Mouse (Mus musculus): ENCODE results near the gene S100a6. TPM values are rescaled to one million over a fixed set of nuclear protein-coding genes. Genes with fewer than 3 reads are reported as not detected.

S100a6 gene
- polyA plus RNA-seq, 1 experiment from 2014 or later: 5.7 TPM

DNA sequence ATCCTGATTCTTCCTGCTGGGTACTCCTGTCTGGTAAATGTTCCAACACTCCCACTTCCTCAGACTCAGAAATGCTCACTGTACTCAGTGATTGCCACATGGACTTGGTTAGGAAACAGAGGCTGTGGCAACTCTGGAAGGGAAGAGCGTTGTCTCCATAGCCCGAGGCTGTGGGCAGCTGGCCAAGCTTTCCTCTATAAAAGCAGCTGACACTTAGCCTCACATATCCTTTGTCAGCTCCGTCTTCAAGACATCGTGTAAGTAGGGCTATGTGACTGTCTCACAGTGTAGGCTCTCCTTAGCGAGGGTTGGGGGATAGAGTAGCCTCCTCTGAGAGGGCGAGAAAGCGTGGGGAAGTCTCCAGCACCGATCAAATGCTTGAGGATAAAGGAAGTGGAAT is 56.2 kb downstream of the S100a6 start, which contains the start of gene S100a8:
S100a8 (plus strand) TSS at position 133 of the 400 bp plus-strand sequence.
- WGBS (ENCODE audit: insufficient replicate concordance): 55% methylated on average over 8 of the region's 8 CpGs
- no peak within 1 kb of the TSS for H3K27ac ChIP-seq
- no peaks in the 10 kb centered on the region for H3K36me3 ChIP-seq
- H3K4me2 ChIP-seq: no peak within 1 kb of the TSS
- no peaks in the 10 kb centered on the region; the same call in 1 of the 2 replicates for H3K27me3 ChIP-seq (replicated peaks)
- no peaks in the 10 kb centered on the region for H3K4me1 ChIP-seq
- no peaks in the 10 kb centered on the region for H3K9me3 ChIP-seq (replicated peaks)
- H3K4me3 ChIP-seq: no peak within 1 kb of the TSS
- no peak within 1 kb of the TSS for H3K9ac ChIP-seq
- no peak for ATAC-seq

Other genes with a start within 250 kb of the S100a6 start
- 3.7 and 4.1 TPM in 2 replicates for gene Slc27a3, start 222.9 kb upstream of the S100a6 start, polyA plus RNA-seq (2016; fragmentation: Nextera tagmentation; extraction: Ambion mirVana)
- gene Ints3, start 179.3 kb upstream of the S100a6 start, polyA plus RNA-seq (2016; fragmentation: Nextera tagmentation; extraction: Ambion mirVana): 20.8 and 21.4 TPM in 2 replicates
- gene Npr1, start 147.0 kb upstream of the S100a6 start, polyA plus RNA-seq (2016; fragmentation: Nextera tagmentation; extraction: Ambion mirVana): 5.1 and 5.3 TPM in 2 replicates
- 100 and 103 TPM in 2 replicates for gene Ilf2, start 136.8 kb upstream of the S100a6 start, polyA plus RNA-seq (2016; fragmentation: Nextera tagmentation; extraction: Ambion mirVana)
- gene Snapin, start 121.8 kb upstream of the S100a6 start, polyA plus RNA-seq (2016; fragmentation: Nextera tagmentation; extraction: Ambion mirVana): 24.2 and 27.0 TPM in 2 replicates
- gene Chtop, start 103.4 kb upstream of the S100a6 start, polyA plus RNA-seq (2016; fragmentation: Nextera tagmentation; extraction: Ambion mirVana): 85.7 and 88.1 TPM in 2 replicates
- gene S100a1, start 98.5 kb upstream of the S100a6 start, polyA plus RNA-seq (2016; fragmentation: Nextera tagmentation; extraction: Ambion mirVana): 13.2 and 15.0 TPM in 2 replicates
- gene S100a13, start 98.4 kb upstream of the S100a6 start, polyA plus RNA-seq (2016; fragmentation: Nextera tagmentation; extraction: Ambion mirVana): 18.4 and 20.4 TPM in 2 replicates
- not detected in 2 replicates for gene S100a14, start 86.0 kb upstream of the S100a6 start, polyA plus RNA-seq (2016; fragmentation: Nextera tagmentation; extraction: Ambion mirVana)
- 32.8 TPM in 2 replicates for gene S100a16, start 75.6 kb upstream of the S100a6 start, polyA plus RNA-seq (2016; fragmentation: Nextera tagmentation; extraction: Ambion mirVana)
- gene S100a3, start 52.3 kb upstream of the S100a6 start, polyA plus RNA-seq (2016; fragmentation: Nextera tagmentation; extraction: Ambion mirVana): 0.04 TPM in 1 of 2 replicates, not detected in the other
- not detected in 2 replicates for gene S100a2, start 22.6 kb upstream of the S100a6 start, polyA plus RNA-seq (2016; fragmentation: Nextera tagmentation; extraction: Ambion mirVana)
- gene Gm42674, start 11.0 kb upstream of the S100a6 start, polyA plus RNA-seq (2016; fragmentation: Nextera tagmentation; extraction: Ambion mirVana): not detected in 2 replicates
- gene S100a4, start 9.1 kb upstream of the S100a6 start, polyA plus RNA-seq (2016; fragmentation: Nextera tagmentation; extraction: Ambion mirVana): 0.55 and 0.69 TPM in 2 replicates
- not detected in 2 replicates for gene S100a5, start 4.4 kb upstream of the S100a6 start, polyA plus RNA-seq (2016; fragmentation: Nextera tagmentation; extraction: Ambion mirVana)
- not detected in 2 replicates for gene S100a7a, start 41.1 kb downstream of the S100a6 start, polyA plus RNA-seq (2016; fragmentation: Nextera tagmentation; extraction: Ambion mirVana)
- gene S100a8, start 56.1 kb downstream of the S100a6 start, polyA plus RNA-seq (2016; fragmentation: Nextera tagmentation; extraction: Ambion mirVana): 209 and 244 TPM in 2 replicates
- 129 and 173 TPM in 2 replicates for gene S100a9, start 82.8 kb downstream of the S100a6 start, polyA plus RNA-seq (2016; fragmentation: Nextera tagmentation; extraction: Ambion mirVana)
- not detected in 2 replicates for gene Pglyrp4, start 114.0 kb downstream of the S100a6 start, polyA plus RNA-seq (2016; fragmentation: Nextera tagmentation; extraction: Ambion mirVana)
- not detected in 2 replicates for gene Gm5849, start 165.0 kb downstream of the S100a6 start, polyA plus RNA-seq (2016; fragmentation: Nextera tagmentation; extraction: Ambion mirVana)

Measured in liver, embryonic 12.5 days (tissue).